Mouse (Mus musculus) R1 (cell line): ENCODE measurements around the gene Wfdc6a.

Source experiments
- DNase-seq: peaks from one replicate; pipeline ENCODE4 v3.0.0-alpha.2; 2018; ENCODE audit warnings: low read depth, low spot score

Wfdc6a gene

GRCm38 (mm10) chr2:164550895-164551269 lies 34.4 kb downstream of the Wfdc6a start:
- no peak for DNase-seq

- DNase-seq: no peak
These were observed 35.0 kb downstream of the Wfdc6a start for GRCm38 (mm10) chr2:164549963-164550894.

- no peak for DNase-seq
These were observed 35.9 kb downstream of the Wfdc6a start for GRCm38 (mm10) chr2:164549338-164549737.

- no peak for DNase-seq
These were observed 40.7 kb downstream of the Wfdc6a start for GRCm38 (mm10) chr2:164544454-164545097.

- no peak for DNase-seq
These were observed 41.5 kb downstream of the Wfdc6a start for GRCm38 (mm10) chr2:164543745-164544144.

GRCm38 (mm10) chr2:164542598-164542997 lies 42.6 kb downstream of the Wfdc6a start:
- peak; percentile 57 for DNase-seq

- DNase-seq: no peak
These were observed 43.1 kb downstream of the Wfdc6a start for GRCm38 (mm10) chr2:164542132-164542531.

- DNase-seq: no peak
These were observed 44.4 kb downstream of the Wfdc6a start for GRCm38 (mm10) chr2:164540652-164541427.

- DNase-seq: no peak
These were observed 48.2 kb downstream of the Wfdc6a start for GRCm38 (mm10) chr2:164537003-164537402.

GRCm38 (mm10) chr2:164534315-164534714 lies 50.9 kb downstream of the Wfdc6a start:
- DNase-seq: no peak

- peak; percentile 77 for DNase-seq
These were observed 54.1 kb downstream of the Wfdc6a start for GRCm38 (mm10) chr2:164531169-164531568.
